Mouse (Mus musculus) heart, adult 2 months (tissue): ENCODE results near the gene Clpb.

ENCODE experiments used
- EP300 ChIP-seq: fragments of 200-500 bp; IDR thresholded peaks from 2 replicates; pipeline ENCODE4 v1.6.1; 2011; ENCODE audit warnings: low read depth, low read length, control low read depth; ENCODE audit not compliant: insufficient read depth
- POLR2A ChIP-seq: fragments of 200-500 bp; IDR thresholded peaks from 2 replicates; pipeline ENCODE4 v1.6.1; 2011; ENCODE audit warnings: mild to moderate bottlenecking, low read depth, low read length, control low read depth; ENCODE audit not compliant: insufficient read depth

- TF ChIP-seq EP300 (peak; percentile 79), POLR2A (0 out of 2 replicates have a peak, but pooled peaks have one; percentile 22)
Observed at GRCm38 (mm10) chr7:101673497-101673896, 10.1 kb downstream of the Clpb start.
